9 mouse cellular contexts compared by ENCODE assay signal in the genomic region with DNA sequence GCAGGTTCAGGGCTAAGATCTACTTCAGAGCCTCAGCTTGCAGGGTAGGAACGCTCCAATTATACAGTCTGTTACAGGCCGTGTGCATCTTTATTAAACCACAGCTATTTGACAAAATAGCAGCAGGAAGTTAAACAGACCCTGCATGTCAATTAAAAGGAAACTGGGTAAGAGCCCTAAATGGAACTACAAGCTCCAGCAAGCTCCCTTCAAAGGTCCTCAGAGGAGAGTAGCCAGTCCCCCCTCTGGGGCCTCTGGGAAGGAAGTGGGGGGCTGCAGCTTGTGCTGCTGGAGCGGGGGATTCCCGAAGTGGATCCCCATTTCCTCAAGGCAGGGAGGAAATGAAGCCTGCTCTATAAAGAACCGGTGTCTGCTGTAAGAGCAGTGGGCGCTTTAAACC. TPM values are rescaled to one million over a fixed set of nuclear protein-coding genes. Genes with fewer than 3 reads are reported as not detected.
A peak's percentile ranks its signal among the peaks of the same experiment; 100 is the strongest.
DNase-seq lines count a peak whose midpoint lies in the region; ATAC-seq and TF ChIP-seq lines count a peak whose summit lies in the region.
"Had no signal": no experiment of that assay in that cellular context is flagged by ENCODE, and none has a peak within 500 bp of the region (broad histone marks: within the 10 kb centered on the region; RNA-seq: fewer than 3 reads in every experiment).

No protein-coding gene starts in this region.

- 0 out of 2 replicates have a peak, but pooled peaks cover 3% of the 10 kb centered on the region for H3K4me1 ChIP-seq in forebrain, postnatal 0 days (ENCODE audit: insufficient read depth)
- peaks cover 57% of the 10 kb centered on the region for H3K4me1 ChIP-seq in limb, embryonic 15.5 days

- peak; percentile 35; the same call in 1 of the 2 replicates for ATAC-seq in forebrain, postnatal 0 days
- ATAC-seq in limb, embryonic 15.5 days (ENCODE audit: insufficient number of reproducible peaks, low FRiP score, low TSS enrichment, low read depth), result no peak

- no peak overlapping the region for H3K4me2 ChIP-seq in forebrain, postnatal 0 days (ENCODE audit: low read depth)
- peak overlapping the region; percentile 14; the same call in 1 of the 2 replicates for H3K4me2 ChIP-seq in limb, embryonic 15.5 days

- no peak overlapping the region for H3K9ac ChIP-seq in forebrain, postnatal 0 days
- H3K9ac ChIP-seq in limb, embryonic 15.5 days, result no peak overlapping the region

- TF ChIP-seq CTCF in forebrain, postnatal 0 days (IDR thresholded peaks at IDR 0.05; ENCODE audit: low read depth), result no peak

- H3K27ac ChIP-seq in forebrain, postnatal 0 days (ENCODE audit: low read depth, low read length), result peak overlapping the region; percentile 57; the same call in 1 of the 2 replicates
- peak overlapping the region; percentile 87 for H3K27ac ChIP-seq in limb, embryonic 15.5 days

- 27% methylated on average over 6 of the region's 6 CpGs for WGBS in forebrain, postnatal 0 days
- WGBS in limb, embryonic 15.5 days, result 24% methylated on average over 6 of the region's 6 CpGs

- H3K9me3 ChIP-seq in forebrain, postnatal 0 days (ENCODE audit: low read length), result no peaks in the 10 kb centered on the region
- H3K9me3 ChIP-seq in limb, embryonic 15.5 days, result no peaks in the 10 kb centered on the region

- peaks cover 5% of the 10 kb centered on the region; the same call in 1 of the 2 replicates for H3K36me3 ChIP-seq in forebrain, postnatal 0 days (ENCODE audit: insufficient read depth)
- no peaks in the 10 kb centered on the region; the same call in 1 of the 2 replicates for H3K36me3 ChIP-seq in limb, embryonic 15.5 days

- no peak overlapping the region for H3K4me3 ChIP-seq in forebrain, postnatal 0 days (ENCODE audit: low read depth, low read length)
- no peak overlapping the region for H3K4me3 ChIP-seq in limb, embryonic 15.5 days
- H3K4me3 ChIP-seq: erythroblast, embryonic 14.5 days had no signal

- DNase-seq in embryo, embryonic 11 days, result peak; percentile 19
- DNase-seq in embryo, embryonic 10 days (ENCODE audit: low spot score), result no peak
- DNase-seq in A20 (ENCODE audit: low read depth, low spot score), result peak; percentile 67
- no peak for DNase-seq in forebrain, postnatal 0 days
- DNase-seq in frontal cortex, postnatal 10 days (ENCODE audit: low spot score in 2 of 2), result no peak
- no peak for DNase-seq in thymus, postnatal 10 days (ENCODE audit: low spot score in 2 of 2)
- no peak for DNase-seq in retina, postnatal 1 day

- no peaks in the 10 kb centered on the region for H3K27me3 ChIP-seq in forebrain, postnatal 0 days (ENCODE audit: insufficient read depth, low read length)
- H3K27me3 ChIP-seq in limb, embryonic 15.5 days, result no peaks in the 10 kb centered on the region

RNA-seq across cellular contexts. Expression of gene Amz1, which starts 47.7 kb away (rescaled TPM):
- total RNA-seq in forebrain, postnatal 0 days (2014; rRNA removed), result 12.1 and 12.2 TPM in 2 replicates
- 8.7 and 14.2 TPM in 2 replicates for polyA plus RNA-seq in forebrain, postnatal 0 days (2015; fragmentation: Nextera tagmentation; extraction: Ambion mirVana)
- 1.5 and 2.3 TPM in 2 replicates for polyA plus RNA-seq in limb, embryonic 15.5 days (2015; fragmentation: Nextera tagmentation; extraction: Ambion mirVana)
- polyA plus RNA-seq: erythroblast, embryonic 14.5 days had no signal

RNA-seq across cellular contexts. Expression of gene Gna12, which starts 58.6 kb away (rescaled TPM):
- 102 and 138 TPM in 2 replicates for total RNA-seq in forebrain, postnatal 0 days (2014; rRNA removed)
- polyA plus RNA-seq in forebrain, postnatal 0 days (2015; fragmentation: Nextera tagmentation; extraction: Ambion mirVana), result 35.6 and 39.0 TPM in 2 replicates
- 19.1 and 24.3 TPM in 2 replicates for polyA plus RNA-seq in limb, embryonic 15.5 days (2015; fragmentation: Nextera tagmentation; extraction: Ambion mirVana)

Comparison
In these comparisons a context has a peak if more than half of its experiments do, and no peak if none do; other contexts are left out.
1. DNase-seq: peak in embryo, embryonic 11 days (single experiment) and A20 (single experiment); none in embryo, embryonic 10 days (single experiment), forebrain, postnatal 0 days (single experiment), frontal cortex, postnatal 10 days (0 of 2), thymus, postnatal 10 days (0 of 2) and retina, postnatal 1 day (single experiment).